Mouse (Mus musculus): ENCODE results near the gene Mettl1. TPM values are rescaled to one million over a fixed set of nuclear protein-coding genes. Genes with fewer than 3 reads are reported as not detected.
A peak's percentile ranks its signal among the peaks of the same experiment; 100 is the strongest.

Gene Mettl1
- total RNA-seq, 2 experiments from 2014 or later, result 10.2 to 10.9 TPM

GRCm38 (mm10) chr10:127083292-127083914, 42.2 kb downstream of the Mettl1 start:
- no peak for DNase-seq (ENCODE audit: low spot score in 2 of 2)

DNA sequence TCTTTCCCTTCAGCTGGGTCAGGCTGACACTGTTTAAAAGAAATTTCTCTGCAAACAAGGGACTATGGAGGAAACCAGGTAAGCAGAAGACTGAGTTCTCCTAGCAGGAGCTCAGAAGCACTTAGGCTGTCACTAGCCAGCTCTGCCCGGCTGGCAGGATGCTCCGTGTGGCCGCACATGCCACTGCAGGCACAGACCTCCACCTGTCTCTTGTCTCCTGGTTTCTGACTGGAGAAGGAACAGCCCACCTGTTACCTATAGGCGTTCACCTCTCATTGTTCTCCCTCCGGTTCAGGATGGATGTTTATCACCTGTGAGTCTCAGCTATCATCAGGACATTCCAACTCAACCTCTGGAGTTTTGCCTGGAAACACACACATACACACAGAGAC, 42.7 kb downstream of the Mettl1 start:
- no peak for DNase-seq (ENCODE audit: low spot score in 2 of 2)

DNA sequence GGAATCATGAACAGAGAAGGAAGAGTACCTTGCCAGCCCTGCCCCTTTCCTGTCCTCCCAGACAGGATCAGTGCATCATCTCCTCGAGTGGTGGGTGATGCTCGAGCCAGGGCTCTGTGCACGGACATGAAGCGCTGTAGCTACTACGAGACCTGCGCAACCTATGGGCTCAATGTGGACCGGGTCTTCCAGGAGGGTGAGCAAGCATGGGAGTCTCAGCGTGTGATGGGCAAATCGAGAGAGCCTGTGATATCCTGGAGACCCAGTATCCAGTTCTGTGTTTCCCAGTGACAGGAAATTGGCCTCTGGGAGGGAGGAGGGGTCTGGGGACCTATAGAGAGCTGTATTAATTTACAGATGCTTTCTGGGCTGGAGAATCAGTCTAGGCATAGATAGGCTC, 43.8 kb downstream of the Mettl1 start:
- no peak for DNase-seq (ENCODE audit: low spot score in 2 of 2)

- no peak for DNase-seq (ENCODE audit: low spot score in 2 of 2)
Observed at GRCm38 (mm10) chr10:127085633-127086032, 44.4 kb downstream of the Mettl1 start.

DNA sequence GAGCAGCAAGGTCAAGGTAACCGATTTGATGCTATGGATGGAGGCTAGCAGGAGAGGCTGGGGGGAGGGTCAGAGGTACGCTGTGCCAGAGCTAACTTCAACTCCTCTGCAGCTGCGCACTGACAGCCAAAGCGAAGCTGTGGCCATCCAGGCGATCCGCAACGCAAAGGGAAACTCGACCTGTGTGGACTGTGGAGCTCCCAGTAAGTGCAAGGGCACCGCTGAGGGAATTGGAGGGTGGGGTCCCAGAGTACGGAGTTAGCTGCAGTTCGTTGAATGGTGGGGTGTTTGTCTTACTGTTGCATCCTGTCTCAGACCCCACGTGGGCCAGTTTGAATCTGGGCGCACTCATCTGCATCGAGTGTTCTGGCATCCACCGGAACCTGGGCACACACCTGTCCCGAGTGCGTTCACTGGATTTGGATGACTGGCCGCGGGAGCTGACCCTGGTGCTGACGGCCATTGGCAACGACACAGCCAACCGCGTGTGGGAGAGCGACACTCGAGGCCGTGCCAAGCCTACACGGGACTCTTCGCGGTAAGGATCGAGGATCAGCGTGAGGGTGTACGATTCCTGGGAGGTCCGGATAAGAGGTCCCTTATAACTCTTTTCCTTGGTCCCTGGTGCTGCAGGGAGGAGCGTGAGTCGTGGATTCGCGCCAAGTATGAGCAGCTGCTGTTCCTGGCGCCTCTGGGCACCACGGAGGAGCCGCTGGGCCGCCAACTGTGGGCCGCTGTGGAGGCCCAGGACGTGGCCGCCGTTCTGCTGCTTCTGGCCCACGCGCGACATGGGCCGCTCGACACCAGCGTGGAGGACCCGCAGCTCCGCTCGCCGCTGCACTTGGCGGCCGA, 49.6 kb downstream of the Mettl1 start:
- DNase-seq (ENCODE audit: low spot score in 2 of 2), result peak in 1 of 2 experiments; percentile 62

DNA sequence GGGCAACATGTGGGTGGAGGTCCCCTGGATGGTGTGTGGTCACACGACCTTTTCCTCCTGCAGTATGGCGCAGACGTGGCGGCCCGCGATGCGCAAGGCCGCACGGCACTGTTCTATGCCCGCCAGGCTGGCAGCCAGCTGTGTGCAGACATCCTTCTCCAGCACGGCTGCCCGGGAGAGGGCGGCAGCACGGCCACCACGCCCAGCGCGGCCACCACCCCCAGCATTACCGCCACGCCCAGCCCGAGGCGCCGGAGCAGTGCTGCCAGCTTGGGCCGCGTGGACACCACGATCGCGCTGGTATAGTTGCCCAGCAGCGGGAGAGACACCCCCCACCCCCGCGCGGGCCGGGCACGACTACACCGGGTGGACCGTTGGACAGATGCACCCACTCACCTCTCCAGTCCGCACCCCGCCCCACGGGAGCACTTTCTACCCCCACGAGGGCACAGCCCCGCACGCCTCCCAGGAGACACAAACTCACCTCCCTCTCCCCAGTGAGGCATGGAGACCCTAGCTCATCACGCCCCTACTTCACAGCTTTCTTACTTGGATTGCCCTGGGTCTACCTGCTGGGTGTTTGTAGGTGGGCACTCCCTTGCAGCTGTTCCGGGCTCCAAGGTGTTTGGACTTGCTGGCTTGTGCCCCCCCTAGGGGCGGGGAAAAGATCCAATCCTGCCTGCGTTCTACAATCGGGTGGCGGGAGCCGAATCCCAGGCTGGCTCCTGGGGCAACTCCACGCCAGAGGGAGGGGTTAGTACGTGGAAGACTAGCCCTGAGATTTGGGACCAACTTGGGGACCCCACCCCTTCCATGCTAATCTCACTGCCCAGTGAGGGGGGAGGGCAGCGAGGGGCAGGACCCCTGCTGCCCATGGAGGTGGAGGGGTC, 50.5 kb downstream of the Mettl1 start:
- DNase-seq (ENCODE audit: low spot score in 2 of 2), result peak in 1 of 2 experiments; percentile 31

DNA sequence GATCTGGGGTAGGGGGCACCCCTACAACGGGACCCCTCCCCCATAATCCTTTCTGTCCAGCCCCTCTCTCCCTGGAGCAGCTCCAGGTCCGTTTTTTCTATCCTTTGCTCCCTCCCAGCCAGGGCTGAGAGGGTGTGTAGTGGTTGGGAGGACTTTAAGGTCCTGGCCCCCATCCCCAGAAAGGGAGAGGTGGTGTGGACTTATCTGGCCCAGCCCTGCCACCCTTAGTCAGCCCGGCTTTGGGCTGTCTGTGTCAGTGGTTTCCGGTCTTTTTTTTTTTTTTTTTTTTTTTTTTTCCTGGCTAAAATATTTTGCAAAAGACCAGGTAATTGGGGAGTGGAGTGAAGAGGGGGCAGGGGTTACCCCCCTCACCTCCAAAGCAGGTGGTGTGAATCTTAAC, 51.5 kb downstream of the Mettl1 start:
- no peak for DNase-seq (ENCODE audit: low spot score in 2 of 2)

DNA sequence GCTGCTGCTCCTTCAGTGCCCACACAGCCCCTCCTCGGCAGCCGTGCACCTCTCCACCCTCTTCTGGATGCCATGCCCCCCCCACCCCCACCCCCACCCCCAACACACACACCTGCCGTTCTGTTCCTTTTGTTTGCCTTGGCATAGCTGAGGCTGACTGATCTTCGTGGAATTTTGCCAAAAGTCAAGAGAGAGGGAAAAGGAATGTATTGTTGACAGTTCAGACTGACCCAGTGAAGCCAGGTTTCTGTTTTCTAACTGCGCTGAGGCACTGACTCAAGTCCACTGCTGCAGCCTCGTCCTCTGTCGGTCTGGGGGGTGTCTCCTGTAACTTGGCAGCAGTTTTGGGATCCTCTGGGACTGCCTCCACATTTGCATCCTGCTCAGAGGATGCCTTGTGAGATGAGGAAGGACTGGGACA, 53.2 kb downstream of the Mettl1 start:
- DNase-seq (ENCODE audit: low spot score in 2 of 2), result peak in 1 of 2 experiments; percentile 38

Small RNAs within 50 kb of the gene (microRNA-seq; reads per million reads assigned to microRNA genes)
- gene Mir26a-2, result 23.3 to 42.8 reads per million in 2 experiments
- 0.57 to 2.5 reads per million in 2 experiments for gene Mir546

Other genes with a start within 250 kb of the Mettl1 start
- 1 to 10 TPM; 8.9 to 9.2 TPM for gene Atp23, start 140.1 kb upstream of the Mettl1 start, total RNA-seq (2021)
- gene Ctdsp2, start 62.7 kb upstream of the Mettl1 start, total RNA-seq (2021), result 10 to 100 TPM; 90.7 to 93.6 TPM
- under 1 TPM; 0.48 to 0.62 TPM for gene Avil, start 40.7 kb upstream of the Mettl1 start, total RNA-seq (2021)
- 10 to 100 TPM; 27.4 to 31.9 TPM for gene Tsfm, start 10.6 kb upstream of the Mettl1 start, total RNA-seq (2021)
- under 1 TPM; 0.36 to 0.41 TPM for gene Eef1akmt3, start 99 bp downstream of the Mettl1 start, total RNA-seq (2021)
- 1 to 10 TPM in 1 of 2 experiments, under 1 TPM in 1; 0.74 to 1.0 TPM for gene Cyp27b1, start 6.8 kb downstream of the Mettl1 start, total RNA-seq (2021)
- 10 to 100 TPM; 31.8 to 34.9 TPM for gene March9, start 18.8 kb downstream of the Mettl1 start, total RNA-seq (2021)
- 100 to 1,000 TPM; 120 to 123 TPM for gene Cdk4, start 22.1 kb downstream of the Mettl1 start, total RNA-seq (2021)
- 10 to 100 TPM; 62.7 to 65.4 TPM for gene Tspan31, start 28.9 kb downstream of the Mettl1 start, total RNA-seq (2021)
- gene Agap2, start 33.9 kb downstream of the Mettl1 start, total RNA-seq (2021), result 100 to 1,000 TPM; 719 to 736 TPM
- 100 to 1,000 TPM; 100 to 103 TPM for gene Os9, start 79.7 kb downstream of the Mettl1 start, total RNA-seq (2021)
- gene B4galnt1, start 123.8 kb downstream of the Mettl1 start, total RNA-seq (2021), result 100 to 1,000 TPM; 108 to 110 TPM
- gene Slc26a10, start 139.2 kb downstream of the Mettl1 start, total RNA-seq (2021), result 1 to 10 TPM; 4.6 to 5.9 TPM
- 100 to 1,000 TPM; 196 to 200 TPM for gene Arhgef25, start 148.7 kb downstream of the Mettl1 start, total RNA-seq (2021)
- 100 to 1,000 TPM; 200 to 207 TPM for gene Dtx3, start 154.3 kb downstream of the Mettl1 start, total RNA-seq (2021)
- gene Pip4k2c, start 170.2 kb downstream of the Mettl1 start, total RNA-seq (2021), result 10 to 100 TPM; 65.7 to 69.2 TPM
- gene Kif5a, start 221.9 kb downstream of the Mettl1 start, total RNA-seq (2021), result 100 to 1,000 TPM; 413 to 455 TPM
- 100 to 1,000 TPM; 298 to 304 TPM for gene Dctn2, start 225.0 kb downstream of the Mettl1 start, total RNA-seq (2021)
- gene Mbd6, start 247.6 kb downstream of the Mettl1 start, total RNA-seq (2021), result 10 to 100 TPM; 46.0 to 53.3 TPM